Mouse (Mus musculus): ENCODE measurements around the gene Zbtb4. TPM values are rescaled to one million over a fixed set of nuclear protein-coding genes. Genes with fewer than 3 reads are reported as not detected.

The Zbtb4 gene
- polyA plus RNA-seq, 1 experiment from 2014 or later = 0.77 TPM

- H3K4me1 ChIP-seq = peaks cover 31% of the 10 kb centered on the region
- no peak for DNase-seq (ENCODE audit: extremely low spot score, low spot score)
- H3K27me3 ChIP-seq (ENCODE audit: poor library complexity, severe bottlenecking) = peaks cover 49% of the 10 kb centered on the region
- H3K9me3 ChIP-seq = no peaks in the 10 kb centered on the region
- H3K27ac ChIP-seq = no peak overlapping the region
- H3K4me3 ChIP-seq = no peak overlapping the region
- H3K36me3 ChIP-seq (replicated peaks) = no peaks in the 10 kb centered on the region
- 55% methylated on average over 5 of the region's 5 CpGs for WGBS
These were observed 9.2 kb downstream of the Zbtb4 start for GRCm38 (mm10) chr11:69774961-69775360.

GRCm38 (mm10) chr11:69775716-69776115, 10.0 kb downstream of the Zbtb4 start:
- H3K4me1 ChIP-seq = peaks cover 31% of the 10 kb centered on the region
- peaks cover 51% of the 10 kb centered on the region for H3K27me3 ChIP-seq (ENCODE audit: poor library complexity, severe bottlenecking)
- H3K36me3 ChIP-seq (replicated peaks) = no peaks in the 10 kb centered on the region
- 76% methylated on average over 10 of the region's 10 CpGs for WGBS
- no peak overlapping the region for H3K4me3 ChIP-seq
- DNase-seq (ENCODE audit: extremely low spot score, low spot score) = no peak
- H3K27ac ChIP-seq = no peak overlapping the region
- H3K9me3 ChIP-seq = no peaks in the 10 kb centered on the region

GRCm38 (mm10) chr11:69776488-69776887, 10.8 kb downstream of the Zbtb4 start:
- Histone ChIP-seq H3K4me3 (no peak overlapping the region), H3K36me3 (replicated peaks) (no peaks in the 10 kb centered on the region), H3K9me3 (no peaks in the 10 kb centered on the region), H3K4me1 (peaks cover 31% of the 10 kb centered on the region), H3K27ac (peak overlapping the region; percentile 15; the same call in 1 of the 2 replicates), H3K27me3 (ENCODE audit: poor library complexity, severe bottlenecking) (peaks cover 51% of the 10 kb centered on the region)
- DNase-seq (ENCODE audit: extremely low spot score, low spot score) = no peak
- WGBS = 81% methylated on average over 20 of the region's 20 CpGs

- Histone ChIP-seq H3K9me3 (no peaks in the 10 kb centered on the region), H3K27me3 (ENCODE audit: poor library complexity, severe bottlenecking) (peaks cover 51% of the 10 kb centered on the region), H3K4me3 (0 out of 2 replicates have a peak overlapping the region, but pooled peaks have one; percentile 5), H3K4me1 (peaks cover 31% of the 10 kb centered on the region), H3K36me3 (replicated peaks) (no peaks in the 10 kb centered on the region), H3K27ac (0 out of 2 replicates have a peak overlapping the region, but pooled peaks have one; percentile 44)
- 66% methylated on average over 26 of the region's 26 CpGs for WGBS
- no peak for DNase-seq (ENCODE audit: extremely low spot score, low spot score)
These were observed 12.0 kb downstream of the Zbtb4 start for GRCm38 (mm10) chr11:69777504-69778257.

- peaks cover 31% of the 10 kb centered on the region for H3K4me1 ChIP-seq
- WGBS = 70% methylated on average over 23 of the region's 23 CpGs
- no peaks in the 10 kb centered on the region for H3K9me3 ChIP-seq
- H3K36me3 ChIP-seq (replicated peaks) = no peaks in the 10 kb centered on the region
- H3K4me3 ChIP-seq = 0 out of 2 replicates have a peak overlapping the region, but pooled peaks have one; percentile 5
- peaks cover 51% of the 10 kb centered on the region for H3K27me3 ChIP-seq (ENCODE audit: poor library complexity, severe bottlenecking)
- H3K27ac ChIP-seq = 0 out of 2 replicates have a peak overlapping the region, but pooled peaks have one; percentile 44
- no peak for DNase-seq (ENCODE audit: extremely low spot score, low spot score)
These were observed 12.7 kb downstream of the Zbtb4 start for GRCm38 (mm10) chr11:69778258-69778982.

GRCm38 (mm10) chr11:69778985-69779384, 13.3 kb downstream of the Zbtb4 start:
- H3K27me3 ChIP-seq (ENCODE audit: poor library complexity, severe bottlenecking) = peaks cover 51% of the 10 kb centered on the region
- H3K4me3 ChIP-seq = no peak overlapping the region
- WGBS = 45% methylated on average over 7 of the region's 7 CpGs

GRCm38 (mm10) chr11:69781828-69782227, 16.1 kb downstream of the Zbtb4 start:
- Histone ChIP-seq H3K9me3 (no peaks in the 10 kb centered on the region), H3K36me3 (replicated peaks) (no peaks in the 10 kb centered on the region), H3K27ac (no peak overlapping the region), H3K4me3 (no peak overlapping the region), H3K4me1 (peaks cover 25% of the 10 kb centered on the region), H3K27me3 (ENCODE audit: poor library complexity, severe bottlenecking) (peaks cover 33% of the 10 kb centered on the region)
- DNase-seq (ENCODE audit: extremely low spot score, low spot score) = peak; percentile 13
- WGBS = 43% methylated on average over 4 of the region's 4 CpGs

More at GRCm38 (mm10) chr11:69778985-69779384, 13.3 kb downstream of the Zbtb4 start:
- Histone ChIP-seq H3K27ac (no peak overlapping the region), H3K36me3 (replicated peaks) (no peaks in the 10 kb centered on the region), H3K4me1 (peaks cover 31% of the 10 kb centered on the region), H3K9me3 (no peaks in the 10 kb centered on the region)
- no peak for DNase-seq (ENCODE audit: extremely low spot score, low spot score)

GRCm38 (mm10) chr11:69784793-69785272, 19.1 kb downstream of the Zbtb4 start:
- Histone ChIP-seq H3K4me1 (no peaks in the 10 kb centered on the region), H3K4me3 (no peak overlapping the region), H3K9me3 (no peaks in the 10 kb centered on the region), H3K27ac (no peak overlapping the region), H3K36me3 (replicated peaks) (no peaks in the 10 kb centered on the region), H3K27me3 (ENCODE audit: poor library complexity, severe bottlenecking) (peaks cover 3% of the 10 kb centered on the region; the same call in 1 of the 2 replicates)
- WGBS = 47% methylated on average over 15 of the region's 15 CpGs
- DNase-seq (ENCODE audit: extremely low spot score, low spot score) = peak; percentile 14

- DNase-seq (ENCODE audit: extremely low spot score, low spot score) = no peak
- no peaks in the 10 kb centered on the region for H3K9me3 ChIP-seq
- WGBS = 90% methylated on average over 5 of the region's 5 CpGs
These were observed 21.6 kb downstream of the Zbtb4 start for GRCm38 (mm10) chr11:69787306-69787705.

GRCm38 (mm10) chr11:69789431-69789830, 23.7 kb downstream of the Zbtb4 start:
- no peak overlapping the region for H3K4me3 ChIP-seq
- DNase-seq (ENCODE audit: extremely low spot score, low spot score) = no peak
- peaks cover 22% of the 10 kb centered on the region for H3K27me3 ChIP-seq (ENCODE audit: poor library complexity, severe bottlenecking)
- no peaks in the 10 kb centered on the region for H3K9me3 ChIP-seq
- WGBS = 66% methylated on average over 5 of the region's 5 CpGs
- H3K36me3 ChIP-seq (replicated peaks) = no peaks in the 10 kb centered on the region
- no peak overlapping the region for H3K27ac ChIP-seq
- peaks cover 4% of the 10 kb centered on the region; the same call in 1 of the 2 replicates for H3K4me1 ChIP-seq

More at GRCm38 (mm10) chr11:69787306-69787705, 21.6 kb downstream of the Zbtb4 start:
- Histone ChIP-seq H3K27me3 (ENCODE audit: poor library complexity, severe bottlenecking) (peaks cover 1% of the 10 kb centered on the region; the same call in 1 of the 2 replicates), H3K4me1 (no peaks in the 10 kb centered on the region), H3K4me3 (no peak overlapping the region), H3K27ac (no peak overlapping the region), H3K36me3 (replicated peaks) (no peaks in the 10 kb centered on the region)

GRCm38 (mm10) chr11:69791420-69791819, 25.7 kb downstream of the Zbtb4 start:
- Histone ChIP-seq H3K27me3 (ENCODE audit: poor library complexity, severe bottlenecking) (peaks cover 39% of the 10 kb centered on the region), H3K27ac (no peak overlapping the region), H3K4me1 (peaks cover 17% of the 10 kb centered on the region), H3K4me3 (no peak overlapping the region), H3K36me3 (replicated peaks) (no peaks in the 10 kb centered on the region), H3K9me3 (no peaks in the 10 kb centered on the region)
- WGBS = 78% methylated on average over 5 of the region's 5 CpGs
- no peak for DNase-seq (ENCODE audit: extremely low spot score, low spot score)

- Histone ChIP-seq H3K4me1 (peaks cover 17% of the 10 kb centered on the region), H3K36me3 (replicated peaks) (no peaks in the 10 kb centered on the region), H3K9me3 (no peaks in the 10 kb centered on the region), H3K4me3 (no peak overlapping the region), H3K27ac (no peak overlapping the region), H3K27me3 (ENCODE audit: poor library complexity, severe bottlenecking) (peaks cover 59% of the 10 kb centered on the region)
- no peak for DNase-seq (ENCODE audit: extremely low spot score, low spot score)
- WGBS = 67% methylated on average over 5 of the region's 5 CpGs
These were observed 27.7 kb downstream of the Zbtb4 start for GRCm38 (mm10) chr11:69793429-69793828.
